Mouse (Mus musculus) E14TG2a.4 (cell line): ENCODE results near the gene Stk33.

Source experiments
- CTCF ChIP-seq: conservative IDR thresholded peaks from 2 replicates; pipeline ENCODE4 v1.5.1; 2014; ENCODE audit warnings: low read length
- NANOG ChIP-seq: IDR thresholded peaks from 2 replicates; pipeline ENCODE4 v1.6.1; 2014; ENCODE audit warnings: borderline replicate concordance, low read length, mixed read lengths
- POU5F1 ChIP-seq: IDR thresholded peaks from 2 replicates; pipeline ENCODE4 v1.6.1; 2014; ENCODE audit warnings: low read length, borderline replicate concordance

GRCm38 (mm10) chr7:109467591-109467990 lies 28.7 kb upstream of the Stk33 start:
- TF ChIP-seq CTCF, result no peak
- no peak for TF ChIP-seq POU5F1
- no peak for TF ChIP-seq NANOG
